Mouse (Mus musculus) spleen, adult 2 months (tissue): ENCODE data around the gene Gm21863. TPM values are rescaled to one million over a fixed set of nuclear protein-coding genes. Genes with fewer than 3 reads are reported as not detected.
"Not testable (repeated sequence)": the region's sequence is repeated elsewhere in the genome, so short reads cannot be mapped to it uniquely, and the experiment has no call there.

Source experiments
- DNase-seq, 2 experiments: peaks; one replicate each; pipeline versions ENCODE4 v3.0.0 to v3.0.0-alpha.2; 2012 to 2021; ENCODE audit warnings: low spot score in 2 of 2, low read depth in 1 of 2
- H3K27ac ChIP-seq: fragments of 200-500 bp; 2 replicates; pipeline ENCODE4 v1.5.1; 2012; ENCODE audit warnings: low read length, inconsistent platforms; ENCODE audit not compliant: insufficient read depth
- H3K27me3 ChIP-seq: fragments of 200-500 bp; 2 replicates; pipeline ENCODE4 v1.6.1; 2012; ENCODE audit warnings: mild to moderate bottlenecking, moderate library complexity, low read length, inconsistent platforms; ENCODE audit not compliant: control insufficient read depth, insufficient read depth
- H3K36me3 ChIP-seq: fragments of 200-500 bp; 2 replicates; pipeline ENCODE4 v1.6.1; 2012; ENCODE audit warnings: mild to moderate bottlenecking, low read length, inconsistent platforms; ENCODE audit not compliant: control insufficient read depth, insufficient read depth
- H3K4me1 ChIP-seq: fragments of 200-500 bp; 2 replicates; pipeline ENCODE4 v1.6.1; 2011; ENCODE audit warnings: inconsistent platforms; ENCODE audit not compliant: control insufficient read depth, insufficient read depth, insufficient read length
- H3K4me3 ChIP-seq: fragments of 200-500 bp; 2 replicates; pipeline ENCODE4 v1.5.1; 2011; ENCODE audit warnings: mild to moderate bottlenecking, inconsistent platforms; ENCODE audit not compliant: insufficient read depth, insufficient read length; ENCODE audit errors: extremely low read depth
- WGBS: fragments of 180-500 bp; shearing (Covaris S2); methylation state at CpG from one replicate; pipeline ENCODE4 v1.1.7; 2018; 5-methylcytosine and 5-hydroxymethylcytosine counted together
- polyA plus RNA-seq: library from polyadenylated mRNA; depleted of rRNA; stranded (reverse); fragments of >200 nt; gene quantifications from 2 replicates; pipeline ENCODE4 v1.2.3, GENCODE M21; 2012; rRNA removed

Gene Gm21863
- not detected in 2 replicates for polyA plus RNA-seq

- not testable (repeated sequence) for H3K4me3 ChIP-seq, H3K36me3 ChIP-seq, H3K27me3 ChIP-seq, H3K4me1 ChIP-seq, DNase-seq, H3K27ac ChIP-seq
- 41% methylated on average over 60 of the region's 75 CpGs for WGBS
Measured at GRCm38 (mm10) chr12:19953869-19954555, at the start of gene Gm21863. Gene Gm21863, plus strand, starts transcription at chr12:19954505.

- H3K4me1 ChIP-seq, H3K27me3 ChIP-seq, H3K27ac ChIP-seq, DNase-seq, H3K4me3 ChIP-seq, H3K36me3 ChIP-seq: not testable (repeated sequence)
- 31% methylated on average over 4 of the region's 4 CpGs for WGBS
Measured at GRCm38 (mm10) chr12:19928049-19928448, 26.3 kb upstream of the Gm21863 start.
